ENCODE assay signal across 9 mouse cellular contexts in the genomic region with DNA sequence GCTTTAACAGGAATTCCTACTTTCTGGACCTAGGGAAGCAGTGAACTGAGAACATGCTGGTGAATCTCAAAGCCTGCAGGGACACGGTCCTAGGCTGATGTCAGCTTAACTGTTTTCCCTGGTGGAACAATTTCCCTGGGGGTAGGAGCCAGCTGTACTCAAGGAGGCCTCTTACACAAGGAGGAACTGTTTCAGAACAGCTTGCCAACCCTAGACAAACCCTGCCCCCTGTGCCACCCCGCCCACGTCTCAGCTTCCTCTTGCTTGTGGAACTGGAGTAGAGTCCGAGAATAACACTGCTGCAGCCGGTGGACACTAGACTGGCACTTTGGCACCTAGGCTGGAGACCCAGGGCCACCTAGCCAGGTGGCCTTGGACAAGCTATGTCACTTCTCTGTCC.
A peak's percentile ranks its signal among the peaks of the same experiment; 100 is the strongest.
DNase-seq lines count a peak whose midpoint lies in the region; ATAC-seq lines count a peak whose summit lies in the region.
"Had no signal": no experiment of that assay in that cellular context is flagged by ENCODE, and none has a peak within 500 bp of the region (broad histone marks: within the 10 kb centered on the region; RNA-seq: fewer than 3 reads in every experiment).

No protein-coding gene starts in this region.

- no peak overlapping the region for H3K4me2 ChIP-seq in heart, embryonic 12.5 days
- no peak overlapping the region for H3K4me2 ChIP-seq in liver, embryonic 11.5 days
- H3K4me2 ChIP-seq in hindbrain, embryonic 11.5 days (replicated peaks; ENCODE audit: low read depth, low read length) = no peak overlapping the region
- H3K4me2 ChIP-seq: embryonic facial prominence, embryonic 15.5 days had no signal

- ATAC-seq in heart, embryonic 12.5 days (ENCODE audit: insufficient number of reproducible peaks, low FRiP score) = no peak
- peak; percentile 92 for ATAC-seq in megakaryocyte progenitor cell, adult 5-6 weeks (replicated peaks; ENCODE audit: poor library complexity)
- ATAC-seq in liver, embryonic 11.5 days (replicated peaks; ENCODE audit: low FRiP score) = no peak
- ATAC-seq in hindbrain, embryonic 11.5 days (ENCODE audit: low FRiP score) = no peak

- H3K27me3 ChIP-seq in heart, embryonic 12.5 days (replicated peaks) = peaks cover 18% of the 10 kb centered on the region; the same call in 1 of the 2 replicates
- H3K27me3 ChIP-seq in liver, embryonic 11.5 days (replicated peaks; ENCODE audit: control insufficient read depth, insufficient read depth, low read length) = no peaks in the 10 kb centered on the region
- H3K27me3 ChIP-seq in hindbrain, embryonic 11.5 days (ENCODE audit: control insufficient read depth, insufficient read depth, low read length) = no peaks in the 10 kb centered on the region
- H3K27me3 ChIP-seq: embryonic facial prominence, embryonic 15.5 days had no signal

- no peaks in the 10 kb centered on the region for H3K4me1 ChIP-seq in heart, embryonic 12.5 days (replicated peaks)
- H3K4me1 ChIP-seq in liver, embryonic 11.5 days (replicated peaks; ENCODE audit: control insufficient read depth, insufficient read depth, low read length) = no peaks in the 10 kb centered on the region
- no peaks in the 10 kb centered on the region for H3K4me1 ChIP-seq in hindbrain, embryonic 11.5 days (replicated peaks; ENCODE audit: control insufficient read depth, insufficient read depth, low read length)

- WGBS in heart, embryonic 12.5 days = 68% methylated on average over 5 of the region's 5 CpGs
- 54% methylated on average over 5 of the region's 5 CpGs for WGBS in liver, embryonic 11.5 days
- WGBS in hindbrain, embryonic 11.5 days = 86% methylated on average over 5 of the region's 5 CpGs

- no peak overlapping the region for H3K9ac ChIP-seq in heart, embryonic 12.5 days
- no peak overlapping the region for H3K9ac ChIP-seq in liver, embryonic 11.5 days (ENCODE audit: low read depth, low read length)
- H3K9ac ChIP-seq in hindbrain, embryonic 11.5 days (ENCODE audit: low read depth, low read length) = no peak overlapping the region
- H3K9ac ChIP-seq: embryonic facial prominence, embryonic 15.5 days had no signal

- H3K4me3 ChIP-seq in heart, embryonic 12.5 days = no peak overlapping the region
- no peak overlapping the region for H3K4me3 ChIP-seq in liver, embryonic 11.5 days (ENCODE audit: low read depth, low read length)
- no peak overlapping the region for H3K4me3 ChIP-seq in hindbrain, embryonic 11.5 days (ENCODE audit: low read depth, low read length)
- H3K4me3 ChIP-seq: embryonic facial prominence, embryonic 15.5 days had no signal

- H3K36me3 ChIP-seq in heart, embryonic 12.5 days = no peaks in the 10 kb centered on the region
- no peaks in the 10 kb centered on the region for H3K36me3 ChIP-seq in liver, embryonic 11.5 days (ENCODE audit: control insufficient read depth, insufficient read depth, low read length)
- no peaks in the 10 kb centered on the region for H3K36me3 ChIP-seq in hindbrain, embryonic 11.5 days (ENCODE audit: control insufficient read depth, insufficient read depth, low read length)
- H3K36me3 ChIP-seq: embryonic facial prominence, embryonic 15.5 days had no signal

- DNase-seq in heart, adult 18-20 months = peak; percentile 28 to 67
- DNase-seq in adrenal gland, postnatal 10 days = peak; percentile 63
- DNase-seq in heart, postnatal 14 days = peak; percentile 28 to 31
- DNase-seq in liver, embryonic 11.5 days (ENCODE audit: low spot score) = no peak
- DNase-seq in urinary bladder, adult 2 months (ENCODE audit: low spot score) = no peak
- no peak for DNase-seq in hindbrain, embryonic 11.5 days (ENCODE audit: low spot score)

- intact Hi-C loops in heart, postnatal 14 days (cut with DNase I) = no loop called here

- no peaks in the 10 kb centered on the region for H3K9me3 ChIP-seq in heart, embryonic 12.5 days (replicated peaks)
- H3K9me3 ChIP-seq in liver, embryonic 11.5 days (ENCODE audit: control insufficient read depth, low read length) = no peaks in the 10 kb centered on the region
- H3K9me3 ChIP-seq in hindbrain, embryonic 11.5 days (ENCODE audit: control insufficient read depth, low read length) = no peaks in the 10 kb centered on the region
- H3K9me3 ChIP-seq: embryonic facial prominence, embryonic 15.5 days had no signal

- H3K27ac ChIP-seq in heart, embryonic 12.5 days (ENCODE audit: poor library complexity, severe bottlenecking) = no peak overlapping the region
- no peak overlapping the region for H3K27ac ChIP-seq in liver, embryonic 11.5 days (ENCODE audit: low read depth, low read length)
- H3K27ac ChIP-seq in hindbrain, embryonic 11.5 days (ENCODE audit: low read depth, low read length) = no peak overlapping the region
- H3K27ac ChIP-seq: embryonic facial prominence, embryonic 15.5 days had no signal

Comparison
In these comparisons a context has a peak if more than half of its experiments do, and no peak if none do; other contexts are left out.
1. DNase-seq: peak in heart, adult 18-20 months (2 of 2), adrenal gland, postnatal 10 days (single experiment) and heart, postnatal 14 days (2 of 2); none in liver, embryonic 11.5 days (single experiment), urinary bladder, adult 2 months (single experiment) and hindbrain, embryonic 11.5 days (single experiment).